Mouse (Mus musculus): ENCODE data around the gene Pkmyt1.

DNA sequence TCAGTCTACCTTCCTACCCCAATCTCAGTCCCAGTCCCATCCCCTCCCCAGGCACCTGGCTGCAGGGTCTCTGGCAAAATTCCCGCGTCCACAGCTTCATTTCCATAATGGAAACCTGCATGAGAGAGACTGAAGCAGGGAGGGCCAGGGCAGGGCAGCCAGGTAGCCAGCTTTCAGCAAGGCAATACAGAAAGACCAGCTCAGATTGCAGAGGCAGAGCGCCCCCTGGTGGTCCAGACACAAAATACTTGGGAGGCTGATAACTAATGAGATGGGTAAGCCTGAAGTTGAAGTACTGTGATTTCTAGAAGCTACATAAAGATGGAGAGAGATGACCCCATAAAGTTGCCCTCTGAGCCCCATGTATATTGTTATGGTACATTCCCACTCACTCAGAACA is 19.9 kb upstream of the Pkmyt1 start:
- TF ChIP-seq CTCF (IDR thresholded peaks at IDR 0.05; ENCODE audit: borderline replicate concordance, extremely low read depth, insufficient read depth, insufficient read length) (peak; percentile 93), POLR2A (IDR thresholded peaks at IDR 0.05; ENCODE audit: borderline replicate concordance, extremely low read depth, insufficient read depth, insufficient read length, poor library complexity, severe bottlenecking) (no peak)
